Mouse (Mus musculus): Measurements from ENCODE around the gene Bloc1s1. TPM values are rescaled to one million over a fixed set of nuclear protein-coding genes. Genes with fewer than 3 reads are reported as not detected.
A peak's percentile ranks its signal among the peaks of the same experiment; 100 is the strongest.

Bloc1s1 gene
- polyA plus RNA-seq, 1 experiment from 2014 or later: 211 TPM

DNA sequence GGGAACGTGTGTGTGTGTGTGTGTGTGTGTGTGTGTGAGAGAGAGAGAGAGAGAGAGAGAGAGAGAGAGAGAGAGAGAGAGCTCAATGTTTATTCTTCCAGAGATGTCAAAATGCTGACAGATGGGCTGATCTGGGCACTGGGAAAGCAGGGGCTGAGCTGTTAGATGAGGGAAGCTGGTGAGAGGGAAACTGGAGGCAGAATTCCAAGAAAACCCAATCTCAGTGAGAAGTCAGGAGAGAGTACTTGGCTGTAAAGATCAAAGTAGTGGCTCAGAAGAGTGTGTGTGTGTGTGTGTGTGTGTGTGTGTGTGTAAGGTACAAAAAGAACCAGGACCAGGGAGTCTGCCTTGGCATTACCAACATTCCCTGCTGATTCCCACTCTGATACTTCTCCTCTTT lies 26.3 kb downstream of the Bloc1s1 start:
- no peak overlapping the region for H3K4me2 ChIP-seq (ENCODE audit: low read depth, severe bottlenecking)
- H3K27ac ChIP-seq (replicated peaks; ENCODE audit: low read depth, low read length): no peak overlapping the region
- H3K36me3 ChIP-seq (ENCODE audit: control insufficient read depth, insufficient read depth, low read length): no peaks in the 10 kb centered on the region
- H3K9ac ChIP-seq (ENCODE audit: low read length): no peak overlapping the region
- H3K4me3 ChIP-seq (ENCODE audit: low read depth, low read length): no peak overlapping the region
- no peak for ATAC-seq (ENCODE audit: insufficient number of reproducible peaks, low FRiP score, low TSS enrichment, low read depth)
- 21% methylated on average over 1 of the region's 1 CpGs for WGBS
- no peaks in the 10 kb centered on the region for H3K4me1 ChIP-seq (ENCODE audit: control insufficient read depth, insufficient read depth, low read length)
- peaks cover 7% of the 10 kb centered on the region; the same call in 1 of the 2 replicates for H3K27me3 ChIP-seq (ENCODE audit: control insufficient read depth, insufficient read depth, low read length)
- H3K9me3 ChIP-seq (ENCODE audit: control insufficient read depth, low read length): no peaks in the 10 kb centered on the region
- DNase-seq (ENCODE audit: low spot score): no peak

- H3K4me3 ChIP-seq (ENCODE audit: low read depth, low read length): no peak overlapping the region
- no peaks in the 10 kb centered on the region for H3K36me3 ChIP-seq (ENCODE audit: control insufficient read depth, insufficient read depth, low read length)
- H3K4me2 ChIP-seq (ENCODE audit: low read depth, severe bottlenecking): no peak overlapping the region
- H3K27ac ChIP-seq (replicated peaks; ENCODE audit: low read depth, low read length): no peak overlapping the region
- WGBS: 40% methylated on average over 1 of the region's 1 CpGs
- no peak overlapping the region for H3K9ac ChIP-seq (ENCODE audit: low read length)
- ATAC-seq (ENCODE audit: insufficient number of reproducible peaks, low FRiP score, low TSS enrichment, low read depth): no peak
- no peak for DNase-seq (ENCODE audit: low spot score)
- no peaks in the 10 kb centered on the region for H3K9me3 ChIP-seq (ENCODE audit: control insufficient read depth, low read length)
- no peaks in the 10 kb centered on the region for H3K4me1 ChIP-seq (ENCODE audit: control insufficient read depth, insufficient read depth, low read length)
- peaks cover 7% of the 10 kb centered on the region; the same call in 1 of the 2 replicates for H3K27me3 ChIP-seq (ENCODE audit: control insufficient read depth, insufficient read depth, low read length)
Measured at GRCm38 (mm10) chr10:128896807-128897206, 27.0 kb downstream of the Bloc1s1 start.

DNA sequence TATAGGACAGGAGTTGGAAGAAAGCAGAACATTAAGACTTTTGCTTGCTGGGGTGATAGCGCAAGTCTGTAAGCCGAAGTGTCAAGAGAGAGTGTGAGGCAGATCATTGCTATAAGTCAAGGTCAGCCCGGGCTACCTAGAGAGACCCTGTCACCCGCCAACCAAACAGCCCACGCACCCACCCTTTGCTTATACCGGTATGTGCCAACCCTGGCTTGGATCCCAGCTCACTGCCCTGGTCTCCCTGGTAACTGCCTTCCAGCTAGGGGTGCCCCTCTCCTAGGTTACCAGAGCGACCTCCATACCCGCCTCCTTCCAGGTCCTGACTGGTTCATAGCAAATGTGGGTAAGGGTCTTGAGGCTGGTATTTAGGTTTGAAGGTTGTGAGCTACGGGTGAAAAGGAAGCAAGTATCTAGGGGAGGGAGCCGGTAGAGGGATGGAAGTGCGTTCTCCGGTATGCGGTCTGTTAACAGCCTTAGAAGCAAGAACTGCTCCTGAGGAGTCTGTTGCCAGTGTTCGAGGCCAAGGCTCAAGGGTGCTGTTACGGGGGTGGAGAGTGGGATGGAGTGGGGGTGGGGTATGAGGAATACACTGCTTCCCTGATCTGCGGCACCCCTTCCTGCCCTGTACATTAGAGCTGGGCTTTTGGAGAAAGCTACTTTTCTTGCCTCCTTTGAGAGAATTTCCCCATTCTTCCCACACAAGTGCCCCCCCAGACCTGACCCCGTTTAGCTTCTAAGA lies 27.7 kb downstream of the Bloc1s1 start:
- Histone ChIP-seq H3K9ac (ENCODE audit: low read length) (0 out of 2 replicates have a peak overlapping the region, but pooled peaks have one; percentile 5), H3K4me2 (ENCODE audit: low read depth, severe bottlenecking) (peak overlapping the region; percentile 7; the same call in 1 of the 2 replicates), H3K36me3 (ENCODE audit: control insufficient read depth, insufficient read depth, low read length) (no peaks in the 10 kb centered on the region), H3K4me1 (ENCODE audit: control insufficient read depth, insufficient read depth, low read length) (no peaks in the 10 kb centered on the region), H3K27me3 (ENCODE audit: control insufficient read depth, insufficient read depth, low read length) (peaks cover 7% of the 10 kb centered on the region; the same call in 1 of the 2 replicates), H3K9me3 (ENCODE audit: control insufficient read depth, low read length) (no peaks in the 10 kb centered on the region), H3K4me3 (ENCODE audit: low read depth, low read length) (no peak overlapping the region; the same call in 1 of the 2 replicates), H3K27ac (replicated peaks; ENCODE audit: low read depth, low read length) (no peak overlapping the region)
- ATAC-seq (ENCODE audit: insufficient number of reproducible peaks, low FRiP score, low TSS enrichment, low read depth): no peak
- WGBS: 3% methylated on average over 17 of the region's 17 CpGs
- no peak for DNase-seq (ENCODE audit: low spot score)

- ATAC-seq (ENCODE audit: insufficient number of reproducible peaks, low FRiP score, low TSS enrichment, low read depth) (no peak), DNase-seq (ENCODE audit: low spot score) (peak; percentile 89)
- H3K9me3 ChIP-seq (ENCODE audit: control insufficient read depth, low read length): no peaks in the 10 kb centered on the region
- H3K36me3 ChIP-seq (ENCODE audit: control insufficient read depth, insufficient read depth, low read length): no peaks in the 10 kb centered on the region
- no peak overlapping the region for H3K4me2 ChIP-seq (ENCODE audit: low read depth, severe bottlenecking)
- H3K27me3 ChIP-seq (ENCODE audit: control insufficient read depth, insufficient read depth, low read length): peaks cover 7% of the 10 kb centered on the region; the same call in 1 of the 2 replicates
- H3K4me1 ChIP-seq (ENCODE audit: control insufficient read depth, insufficient read depth, low read length): no peaks in the 10 kb centered on the region
- H3K27ac ChIP-seq (replicated peaks; ENCODE audit: low read depth, low read length): no peak overlapping the region
- H3K9ac ChIP-seq (ENCODE audit: low read length): 0 out of 2 replicates have a peak overlapping the region, but pooled peaks have one; percentile 5
- H3K4me3 ChIP-seq (ENCODE audit: low read depth, low read length): no peak overlapping the region
- WGBS: 0% methylated on average over 9 of the region's 9 CpGs
Measured at GRCm38 (mm10) chr10:128895437-128895836, 28.4 kb downstream of the Bloc1s1 start.

DNA sequence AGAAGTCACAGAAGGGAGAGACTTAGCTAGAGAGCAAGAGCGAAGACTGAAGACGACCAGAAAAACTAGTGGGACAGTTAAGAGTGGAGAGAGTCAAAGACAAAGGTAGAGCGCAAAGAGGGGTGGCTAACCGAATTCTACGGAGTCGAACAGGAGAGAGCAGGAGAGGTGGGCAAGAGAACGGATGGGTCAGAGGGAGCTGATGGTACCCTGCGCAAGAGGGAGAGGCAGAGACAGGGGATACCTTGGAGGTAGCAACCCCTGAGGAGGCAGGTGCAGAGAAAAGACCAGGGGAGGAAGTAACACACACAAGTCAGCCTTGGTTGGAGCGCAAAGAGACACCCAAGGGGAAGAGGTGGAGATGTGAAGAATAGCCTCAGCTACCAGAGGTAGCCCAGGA lies 31.6 kb downstream of the Bloc1s1 start:
- H3K36me3 ChIP-seq (ENCODE audit: control insufficient read depth, insufficient read depth, low read length): no peaks in the 10 kb centered on the region; the same call in 1 of the 2 replicates
- peak overlapping the region; percentile 89 for H3K4me3 ChIP-seq (ENCODE audit: low read depth, low read length)
- peak; percentile 62 for DNase-seq (ENCODE audit: low spot score)
- WGBS: under 1% methylated on average over 9 of the region's 9 CpGs
- H3K27me3 ChIP-seq (ENCODE audit: control insufficient read depth, insufficient read depth, low read length): peaks cover 7% of the 10 kb centered on the region; the same call in 1 of the 2 replicates
- peak overlapping the region; percentile 89 for H3K9ac ChIP-seq (ENCODE audit: low read length)
- peak overlapping the region; percentile 80 for H3K4me2 ChIP-seq (ENCODE audit: low read depth, severe bottlenecking)
- no peak for ATAC-seq (ENCODE audit: insufficient number of reproducible peaks, low FRiP score, low TSS enrichment, low read depth)
- H3K27ac ChIP-seq (replicated peaks; ENCODE audit: low read depth, low read length): peak overlapping the region; percentile 96
- H3K9me3 ChIP-seq (ENCODE audit: control insufficient read depth, low read length): no peaks in the 10 kb centered on the region
- peaks cover 15% of the 10 kb centered on the region for H3K4me1 ChIP-seq (ENCODE audit: control insufficient read depth, insufficient read depth, low read length)

- DNase-seq (ENCODE audit: low spot score): peak; percentile 85
Measured at GRCm38 (mm10) chr10:128891296-128892094, 32.3 kb downstream of the Bloc1s1 start, which contains the start of gene Gdf11. TSS of gene Gdf11 (minus strand) at chr10:128891718.

DNA sequence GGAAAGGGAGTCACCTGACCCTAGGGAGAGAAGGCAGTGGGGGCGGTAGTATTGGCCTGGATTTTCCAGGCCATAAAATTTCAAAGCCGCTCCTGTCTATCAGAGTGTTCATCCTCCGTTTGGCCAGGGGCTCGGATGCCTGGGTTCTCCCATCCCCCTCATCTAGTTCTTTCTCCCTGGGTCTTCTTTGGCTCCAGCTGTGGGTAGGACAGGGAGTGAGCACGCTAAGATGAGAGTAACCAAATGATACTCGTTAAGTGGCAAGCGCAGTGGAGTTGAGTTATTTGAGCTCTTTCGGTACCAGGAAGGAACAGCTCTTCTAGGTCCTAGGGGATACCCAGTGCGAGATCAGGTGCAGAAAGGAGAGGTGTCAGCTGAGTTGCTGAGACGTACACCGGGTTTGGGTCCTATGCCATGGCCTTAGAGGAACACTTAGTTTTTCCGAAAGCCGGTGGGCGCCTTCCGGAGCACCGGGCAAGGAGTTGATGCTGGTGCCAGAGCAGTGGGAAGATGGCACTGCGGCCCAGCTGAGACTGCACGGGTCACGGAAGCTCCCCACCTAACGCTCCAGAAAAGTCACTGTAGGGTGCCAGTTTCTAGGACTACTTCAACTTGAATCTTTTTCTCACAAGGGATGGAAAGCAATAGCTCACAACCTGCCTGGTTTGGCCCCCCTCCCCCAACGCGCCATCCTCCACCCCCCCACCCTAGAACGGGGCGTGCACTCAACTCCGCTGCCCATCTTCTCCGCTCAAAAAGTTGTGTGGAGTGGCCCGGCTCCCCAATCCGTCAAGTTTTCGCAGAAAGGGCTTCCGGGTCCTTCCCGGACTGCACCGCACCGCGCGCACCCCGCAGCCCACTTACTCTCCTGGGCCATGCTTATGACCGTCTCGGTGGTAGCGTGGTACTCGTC lies 33.2 kb downstream of the Bloc1s1 start:
- Histone ChIP-seq H3K4me2 (ENCODE audit: low read depth, severe bottlenecking) (peak overlapping the region; percentile 80), H3K9ac (ENCODE audit: low read length) (peak overlapping the region; percentile 89), H3K9me3 (ENCODE audit: control insufficient read depth, low read length) (no peaks in the 10 kb centered on the region), H3K27ac (replicated peaks; ENCODE audit: low read depth, low read length) (peak overlapping the region; percentile 96), H3K4me1 (ENCODE audit: control insufficient read depth, insufficient read depth, low read length) (peaks cover 15% of the 10 kb centered on the region), H3K36me3 (ENCODE audit: control insufficient read depth, insufficient read depth, low read length) (no peaks in the 10 kb centered on the region; the same call in 1 of the 2 replicates), H3K27me3 (ENCODE audit: control insufficient read depth, insufficient read depth, low read length) (no peaks in the 10 kb centered on the region), H3K4me3 (ENCODE audit: low read depth, low read length) (peak overlapping the region; percentile 89)
- DNase-seq (ENCODE audit: low spot score) (peak; percentile 56), ATAC-seq (ENCODE audit: insufficient number of reproducible peaks, low FRiP score, low TSS enrichment, low read depth) (0 out of 2 replicates have a peak, but pooled peaks have one; percentile 8)
- under 1% methylated on average over 40 of the region's 40 CpGs for WGBS

More at GRCm38 (mm10) chr10:128891296-128892094, 32.3 kb downstream of the Bloc1s1 start, which contains the start of gene Gdf11:
- no peaks in the 10 kb centered on the region for H3K9me3 ChIP-seq (ENCODE audit: control insufficient read depth, low read length)
- peak within 1 kb of the TSS; percentile 96 for H3K27ac ChIP-seq (replicated peaks; ENCODE audit: low read depth, low read length)
- peak within 1 kb of the TSS; percentile 80 for H3K4me2 ChIP-seq (ENCODE audit: low read depth, severe bottlenecking)
- H3K9ac ChIP-seq (ENCODE audit: low read length): peak within 1 kb of the TSS; percentile 89
- H3K27me3 ChIP-seq (ENCODE audit: control insufficient read depth, insufficient read depth, low read length): 0 out of 2 replicates have a peak, but pooled peaks cover 3% of the 10 kb centered on the region
- ATAC-seq (ENCODE audit: insufficient number of reproducible peaks, low FRiP score, low TSS enrichment, low read depth): peak; percentile 61
- under 1% methylated on average over 51 of the region's 89 CpGs for WGBS
- H3K4me1 ChIP-seq (ENCODE audit: control insufficient read depth, insufficient read depth, low read length): peaks cover 15% of the 10 kb centered on the region
- H3K4me3 ChIP-seq (ENCODE audit: low read depth, low read length): peak within 1 kb of the TSS; percentile 89
- H3K36me3 ChIP-seq (ENCODE audit: control insufficient read depth, insufficient read depth, low read length): no peaks in the 10 kb centered on the region; the same call in 1 of the 2 replicates

All from limb, embryonic 11.5 days (tissue).